Mouse (Mus musculus): ENCODE results near the gene Zgrf1.

GRCm38 (mm10) chr3:127634984-127635349 is 81.7 kb downstream of the Zgrf1 start:
- TF ChIP-seq CTCF (IDR thresholded peaks at IDR 0.05; ENCODE audit: low read depth) (no peak), EP300 (IDR thresholded peaks at IDR 0.05; ENCODE audit: low read depth) (no peak)
